Comparison of ENCODE assay signal across 16 mouse cellular contexts in genomic region chr1:176833948-176834347, GRCm38 (mm10). TPM values are rescaled to one million over a fixed set of nuclear protein-coding genes. Genes with fewer than 3 reads are reported as not detected.
A peak's percentile ranks its signal among the peaks of the same experiment; 100 is the strongest.
DNase-seq lines count a peak whose midpoint lies in the region; ATAC-seq lines count a peak whose summit lies in the region.
"Had no signal": no experiment of that assay in that cellular context is flagged by ENCODE, and none has a peak within 500 bp of the region (broad histone marks: within the 10 kb centered on the region; RNA-seq: fewer than 3 reads in every experiment).

No protein-coding gene starts in this region.

- DNase-seq in heart, embryonic 10.5 days (ENCODE audit: low spot score), result no peak
- DNase-seq in heart, adult 8-10 months (ENCODE audit: low spot score), result no peak
- peak; percentile 86 for DNase-seq in NIH3T3 (ENCODE audit: low read depth)
- peak; percentile 45 for DNase-seq in gonadal fat pad, adult 2 months (ENCODE audit: low read depth)
- DNase-seq in T-cell, adult 2 months (ENCODE audit: low spot score), result no peak
- no peak for DNase-seq in right cerebral cortex, adult 2 months (ENCODE audit: low spot score in 2 of 2)
- DNase-seq: cerebellum, adult 8-10 months; kidney, adult 9 months; kidney, postnatal 4 days; thymus, adult 2 months had no signal

- H3K36me3 ChIP-seq in heart, embryonic 10.5 days, result no peaks in the 10 kb centered on the region
- H3K36me3 ChIP-seq: limb, embryonic 10.5 days had no signal

- peak; percentile 44 for ATAC-seq in megakaryocyte progenitor cell, adult 5-6 weeks (replicated peaks; ENCODE audit: poor library complexity)
- ATAC-seq: forebrain, embryonic 14.5 days; inflammation-experienced regulatory T-cells, adult 6 months had no signal

- H3K9me3 ChIP-seq in heart, embryonic 10.5 days, result no peaks in the 10 kb centered on the region
- H3K9me3 ChIP-seq: limb, embryonic 10.5 days; neural tube, embryonic 13.5 days had no signal

- peak overlapping the region; percentile 73; the same call in 1 of the 2 replicates for H3K4me3 ChIP-seq in heart, embryonic 10.5 days
- H3K4me3 ChIP-seq: limb, embryonic 10.5 days; neural tube, embryonic 13.5 days had no signal

- 59% methylated on average over 3 of the region's 3 CpGs for WGBS in heart, embryonic 10.5 days

- H3K27ac ChIP-seq in heart, embryonic 10.5 days, result no peak overlapping the region
- H3K27ac ChIP-seq: limb, embryonic 10.5 days; liver, embryonic 14.5 days; neural tube, embryonic 13.5 days had no signal

- peaks cover 12% of the 10 kb centered on the region for H3K4me1 ChIP-seq in heart, embryonic 10.5 days

- no peaks in the 10 kb centered on the region for H3K27me3 ChIP-seq in heart, embryonic 10.5 days (ENCODE audit: insufficient read depth, poor library complexity, severe bottlenecking)

RNA-seq across cellular contexts. Expression of gene Sdccag8, which starts 19.5 kb away (rescaled TPM):
- 10.0 and 10.4 TPM in 2 replicates for polyA plus RNA-seq in heart, embryonic 10.5 days (2016; fragmentation: Nextera tagmentation; extraction: Ambion mirVana)
- total RNA-seq in heart, adult 8-10 months (2022), result 1 to 10 TPM; 3.4 to 5.7 (median 4.1) TPM
- polyA plus RNA-seq in gonadal fat pad, adult 2 months (2012; rRNA removed), result 3.9 and 4.5 TPM in 2 replicates
- 9.4 and 12.8 TPM in 2 replicates for total RNA-seq in megakaryocyte progenitor cell, adult 5-6 weeks (2015)
- 23.2 and 25.4 TPM in 2 replicates for total RNA-seq in megakaryocyte progenitor cell, adult 5-6 weeks (2017)

RNA-seq across cellular contexts. Expression of gene Cep170, which starts 20.1 kb away (rescaled TPM):
- 24.6 and 25.1 TPM in 2 replicates for polyA plus RNA-seq in heart, embryonic 10.5 days (2016; fragmentation: Nextera tagmentation; extraction: Ambion mirVana)
- 10 to 100 TPM; 16.7 to 22.9 (median 20.5) TPM for total RNA-seq in heart, adult 8-10 months (2022)
- polyA plus RNA-seq in gonadal fat pad, adult 2 months (2012; rRNA removed), result 9.9 and 10.2 TPM in 2 replicates
- 32.9 and 42.4 TPM in 2 replicates for total RNA-seq in megakaryocyte progenitor cell, adult 5-6 weeks (2015)
- total RNA-seq in megakaryocyte progenitor cell, adult 5-6 weeks (2017), result 28.2 and 32.0 TPM in 2 replicates

Comparison
In these comparisons a context has a peak if more than half of its experiments do, and no peak if none do; other contexts are left out.
1. DNase-seq: peak in NIH3T3 (single experiment) and gonadal fat pad, adult 2 months (single experiment); none in heart, embryonic 10.5 days (single experiment), heart, adult 8-10 months (single experiment), T-cell, adult 2 months (single experiment) and right cerebral cortex, adult 2 months (0 of 2).